Mouse (Mus musculus) C3H10T1/2 (cell line): ENCODE results near the gene Ache. TPM values are rescaled to one million over a fixed set of nuclear protein-coding genes. Genes with fewer than 3 reads are reported as not detected.

Experiments
- polyA plus RNA-seq, 2 experiments: library from polyadenylated mRNA; unstranded; fragments of >200 nt; fragmentation: generic; extraction: Trizol; gene quantifications; one replicate each; pipeline ENCODE4 v1.2.1; 2012; ENCODE audit warnings: missing spikeins in 2 of 2

Ache gene
- under 1 TPM; 0.02 to 0.06 TPM for polyA plus RNA-seq

GRCm38 (mm10) chr5:137287032-137287952 is at the start of gene Ache:
Gene Ache (plus strand): TSS chr5:137287519.

GRCm38 (mm10) chr5:137293839-137294743 is 6.8 kb downstream of the Ache start, which contains the start of gene Ufsp1:
Gene Ufsp1 (plus strand): TSS chr5:137294629.

GRCm38 (mm10) chr5:137307071-137307912 is 20.0 kb downstream of the Ache start, which contains the start of gene Srrt:
Gene Srrt (minus strand): TSS chr5:137307674.

GRCm38 (mm10) chr5:137314193-137315083 is 27.1 kb downstream of the Ache start, which contains the start of gene Trip6:
Gene Trip6 (minus strand): TSS chr5:137314404.

GRCm38 (mm10) chr5:137333512-137334174 is 46.3 kb downstream of the Ache start, which contains the start of gene Slc12a9:
Gene Slc12a9 (minus strand): TSS chr5:137333597.

Other genes with a start within 250 kb of the Ache start
- gene Ap1s1, start 241.4 kb upstream of the Ache start, polyA plus RNA-seq: 100 to 1,000 TPM; 195 to 337 TPM
- gene Serpine1, start 215.3 kb upstream of the Ache start, polyA plus RNA-seq: 1 to 10 TPM; 2.4 to 9.3 TPM
- 1 to 10 TPM in 1 of 2 experiments, under 1 TPM in 1; 0.49 to 8.3 TPM for gene Trim56, start 171.3 kb upstream of the Ache start, polyA plus RNA-seq
- gene Muc3, start 138.2 kb upstream of the Ache start, polyA plus RNA-seq: not detected
- gene Muc3a, start 75.1 kb upstream of the Ache start, polyA plus RNA-seq: not detected
- 10 to 100 TPM in 1 of 2 experiments, 1 to 10 TPM in 1; 3.2 to 12.3 TPM for gene Ufsp1, start 7.1 kb downstream of the Ache start, polyA plus RNA-seq
- gene Srrt, start 20.2 kb downstream of the Ache start, polyA plus RNA-seq: 100 to 1,000 TPM in 1 of 2 experiments, 10 to 100 TPM in 1; 73.5 to 116 TPM
- 10 to 100 TPM; 88.5 to 94.3 TPM for gene Trip6, start 26.9 kb downstream of the Ache start, polyA plus RNA-seq
- 10 to 100 TPM in 1 of 2 experiments, 1 to 10 TPM in 1; 6.4 to 15.2 TPM for gene Slc12a9, start 46.1 kb downstream of the Ache start, polyA plus RNA-seq
- 10 to 100 TPM; 18.1 to 60.6 TPM for gene Ephb4, start 62.6 kb downstream of the Ache start, polyA plus RNA-seq
- under 1 TPM; 0.06 to 0.25 TPM for gene Zan, start 189.5 kb downstream of the Ache start, polyA plus RNA-seq
- 10 to 100 TPM; 44.2 to 57.6 TPM for gene Pop7, start 215.0 kb downstream of the Ache start, polyA plus RNA-seq
- 10 to 100 TPM in 1 of 2 experiments, 1 to 10 TPM in 1; 2.8 to 14.6 TPM for gene Gigyf1, start 231.0 kb downstream of the Ache start, polyA plus RNA-seq
- gene Epo, start 245.7 kb downstream of the Ache start, polyA plus RNA-seq: not detected
- gene Gnb2, start 246.0 kb downstream of the Ache start, polyA plus RNA-seq: 100 to 1,000 TPM; 814 to 936 TPM